18 mouse cellular contexts compared by ENCODE assay signal in genomic region chr3:21492413-21492812, GRCm38 (mm10).
"Had no signal": no experiment of that assay in that cellular context is flagged by ENCODE, and none has a peak within 500 bp of the region (broad histone marks: within the 10 kb centered on the region; RNA-seq: fewer than 3 reads in every experiment).

No protein-coding gene starts in this region.

- ATAC-seq: midbrain, embryonic 16.5 days had no signal

- H3K4me2 ChIP-seq: limb, embryonic 13.5 days; liver, embryonic 11.5 days; liver, embryonic 15.5 days; midbrain, embryonic 12.5 days; neural tube, embryonic 13.5 days had no signal

- H3K4me1 ChIP-seq: liver, embryonic 15.5 days; megakaryocyte, embryonic 14.5 days had no signal

- H3K9me3 ChIP-seq: liver, embryonic 15.5 days; midbrain, embryonic 12.5 days; neural tube, embryonic 13.5 days had no signal

- H3K27me3 ChIP-seq: limb, embryonic 13.5 days; liver, embryonic 15.5 days; megakaryocyte, embryonic 14.5 days; midbrain, embryonic 12.5 days; neural tube, embryonic 13.5 days had no signal

- H3K36me3 ChIP-seq: limb, embryonic 13.5 days; liver, embryonic 15.5 days; midbrain, embryonic 12.5 days; neural tube, embryonic 13.5 days had no signal

- H3K4me3 ChIP-seq: limb, embryonic 13.5 days; liver, embryonic 15.5 days; megakaryocyte, embryonic 14.5 days; midbrain, embryonic 12.5 days; neural tube, embryonic 13.5 days had no signal

- H3K9ac ChIP-seq: limb, embryonic 13.5 days; liver, embryonic 15.5 days; midbrain, embryonic 12.5 days; neural tube, embryonic 13.5 days had no signal

- DNase-seq: layer of hippocampus, adult 9-11 months; layer of hippocampus, postnatal 36 days; left cerebral cortex, postnatal 4 days; lung, adult 2 months; lung, postnatal 10 days; retina, postnatal 1 day; right cerebral cortex, postnatal 4 days; spleen, adult 18-20 months; thymus, adult 2 months; thymus, postnatal 25 days had no signal

- H3K27ac ChIP-seq: limb, embryonic 13.5 days; liver, embryonic 15.5 days; macrophage; midbrain, embryonic 12.5 days; neural tube, embryonic 13.5 days had no signal
